Mouse (Mus musculus) lung, postnatal 0 days (tissue): Measurements from ENCODE around the gene Mad2l2. TPM values are rescaled to one million over a fixed set of nuclear protein-coding genes. Genes with fewer than 3 reads are reported as not detected.

Experiments
- ATAC-seq: fragments of 200-750 bp; cut with Nextera tagmentation; 2 replicates; pipeline ENCODE4 v1.8.0; 2017; ENCODE audit warnings: moderate library complexity
- DNase-seq: peaks from one replicate; pipeline ENCODE4 v3.0.0-alpha.2; 2016; ENCODE audit warnings: low spot score
- H3K27ac ChIP-seq: fragments of 300-500 bp; sonication (generic); 2 replicates; pipeline ENCODE4 v1.5.1; 2014; ENCODE audit warnings: antibody characterized with exemption, mild to moderate bottlenecking, low read length, mixed read lengths
- H3K27me3 ChIP-seq: fragments of 300-500 bp; sonication (generic); replicated peaks from 2 replicates; pipeline ENCODE4 v1.6.1; 2014; ENCODE audit warnings: low read length, mixed read lengths; ENCODE audit not compliant: insufficient read depth
- H3K36me3 ChIP-seq: fragments of 300-500 bp; sonication (generic); 2 replicates; pipeline ENCODE4 v1.6.1; 2014; ENCODE audit warnings: low read length, mixed read lengths; ENCODE audit not compliant: insufficient read depth
- H3K4me1 ChIP-seq: fragments of 300-500 bp; sonication (generic); 2 replicates; pipeline ENCODE4 v1.6.1; 2014; ENCODE audit warnings: antibody characterized with exemption, low read depth, low read length, mixed read lengths; ENCODE audit not compliant: insufficient read depth
- H3K4me2 ChIP-seq: fragments of 300-500 bp; sonication (generic); replicated peaks from 2 replicates; pipeline ENCODE4 v1.6.1; 2014; ENCODE audit warnings: low read depth, mild to moderate bottlenecking, low read length, moderate library complexity, mixed read lengths
- H3K4me3 ChIP-seq: fragments of 300-500 bp; sonication (generic); 2 replicates; pipeline ENCODE4 v1.5.1; 2014; ENCODE audit warnings: low read depth, low read length
- H3K9ac ChIP-seq: fragments of 300-500 bp; sonication (generic); replicated peaks from 2 replicates; pipeline ENCODE4 v1.6.1; 2014; ENCODE audit warnings: low read depth, mild to moderate bottlenecking
- H3K9me3 ChIP-seq: fragments of 300-500 bp; sonication (generic); 2 replicates; pipeline ENCODE4 v1.6.1; 2016; ENCODE audit warnings: low read length, mixed read lengths
- CTCF ChIP-seq: IDR thresholded peaks from 2 replicates; pipeline ENCODE4 v1.5.1; 2016; ENCODE audit warnings: antibody characterized with exemption, mild to moderate bottlenecking
- EP300 ChIP-seq: IDR thresholded peaks from 2 replicates; pipeline ENCODE4 v1.6.1; 2016; ENCODE audit warnings: antibody characterized with exemption, mild to moderate bottlenecking, control low read depth
- WGBS: fragments of 180-500 bp; shearing (Covaris S2); extraction: QIAGEN DNeasy Blood & Tissue Kit; methylation state at CpG from one replicate; pipeline ENCODE4 v1.1.7; 2014; 5-methylcytosine and 5-hydroxymethylcytosine counted together
- polyA plus RNA-seq: library from polyadenylated mRNA; unstranded; fragments of >200 nt; fragmentation: Nextera tagmentation; extraction: Ambion mirVana; gene quantifications from 2 replicates; pipeline ENCODE4 v1.2.1, GENCODE M21; 2015

Mad2l2 gene
- polyA plus RNA-seq, 1 experiment from 2014 or later = 35.7 TPM

- no peaks in the 10 kb centered on the region for H3K27me3 ChIP-seq
- peaks cover 4% of the 10 kb centered on the region; the same call in 1 of the 2 replicates for H3K36me3 ChIP-seq
- WGBS = 72% methylated on average over 7 of the region's 7 CpGs
- TF ChIP-seq CTCF (no peak), EP300 (no peak)
- ATAC-seq (no peak), DNase-seq (no peak)
- H3K27ac ChIP-seq = 0 out of 2 replicates have a peak overlapping the region, but pooled peaks have one; percentile 6
- H3K9ac ChIP-seq = no peak overlapping the region
- H3K4me3 ChIP-seq = no peak overlapping the region
- H3K9me3 ChIP-seq = no peaks in the 10 kb centered on the region
- H3K4me1 ChIP-seq = no peaks in the 10 kb centered on the region
- H3K4me2 ChIP-seq = no peak overlapping the region
Measured at GRCm38 (mm10) chr4:148150242-148150641, 20.1 kb downstream of the Mad2l2 start.

DNA sequence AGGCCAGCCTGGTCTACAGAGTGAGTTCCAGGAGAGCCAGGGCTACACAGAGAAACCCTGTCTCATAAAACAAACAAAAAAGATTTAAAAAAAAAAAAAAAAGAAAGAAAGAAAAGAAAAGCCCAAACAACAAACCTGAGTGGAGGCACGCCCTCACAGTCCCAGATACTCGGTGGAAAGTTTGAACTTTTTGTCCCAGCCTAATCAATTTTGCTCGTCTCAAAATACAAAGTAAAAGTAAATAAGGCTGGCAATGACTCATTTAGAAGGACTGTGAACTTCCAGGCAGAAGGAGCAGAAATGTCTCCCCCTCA is 20.7 kb downstream of the Mad2l2 start:
- ATAC-seq (no peak), DNase-seq (peak; percentile 76)
- H3K4me1 ChIP-seq = no peaks in the 10 kb centered on the region
- no peaks in the 10 kb centered on the region for H3K9me3 ChIP-seq
- peaks cover 4% of the 10 kb centered on the region; the same call in 1 of the 2 replicates for H3K36me3 ChIP-seq
- no peaks in the 10 kb centered on the region for H3K27me3 ChIP-seq
- 16% methylated on average over 3 of the region's 3 CpGs for WGBS
- peak overlapping the region; percentile 85 for H3K4me2 ChIP-seq
- no peak for TF ChIP-seq CTCF
- TF ChIP-seq EP300 = no peak
- peak overlapping the region; percentile 94 for H3K27ac ChIP-seq
- H3K4me3 ChIP-seq = peak overlapping the region; percentile 70
- H3K9ac ChIP-seq = peak overlapping the region; percentile 76; the same call in 1 of the 2 replicates

DNA sequence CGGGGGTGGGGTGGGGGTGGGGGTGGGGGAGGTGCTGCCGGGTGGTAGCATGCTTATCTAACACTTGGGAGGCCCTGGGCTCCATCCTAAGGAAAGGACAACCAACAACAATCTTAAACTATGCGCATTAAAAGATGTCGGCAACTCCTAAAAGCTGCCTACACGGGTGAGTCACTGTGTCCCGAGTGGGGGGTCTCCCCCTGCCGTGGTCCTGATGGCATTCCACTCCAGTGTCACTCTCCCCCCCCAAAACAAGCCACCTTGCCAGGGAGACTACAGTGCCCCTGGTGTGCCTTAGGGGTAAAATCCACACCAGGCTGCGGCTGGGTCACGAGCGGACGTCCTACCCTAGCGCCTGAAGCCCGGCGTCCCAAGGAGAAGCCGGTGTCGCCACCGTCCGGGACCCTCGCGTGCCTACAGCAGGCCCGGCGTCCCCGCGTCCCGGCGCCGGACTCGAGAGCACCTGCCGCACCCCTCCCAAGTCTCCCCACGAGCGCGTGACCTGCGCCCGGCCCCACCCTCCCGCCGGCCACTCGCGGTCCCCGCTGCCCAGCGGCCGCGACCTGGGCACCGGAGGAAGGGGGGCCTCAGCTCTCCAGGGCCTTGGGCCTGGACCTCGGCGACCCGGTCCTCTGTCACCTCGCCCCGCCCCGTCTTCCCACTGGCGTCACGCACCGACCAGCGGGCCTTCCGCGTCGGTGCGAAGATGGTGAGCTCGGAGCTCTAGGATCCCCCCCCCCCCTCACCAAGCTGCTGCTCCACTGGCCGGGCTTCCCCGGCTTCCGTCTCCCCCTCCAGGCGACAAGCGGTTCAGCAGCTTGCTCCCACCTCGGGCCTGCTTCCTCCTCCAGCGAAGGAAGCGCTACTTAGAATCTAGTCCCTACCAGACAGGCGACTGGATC is 21.3 kb downstream of the Mad2l2 start, which contains the start of gene Fbxo6:
Fbxo6 (minus strand) TSS at position 874 of the 902 bp plus-strand sequence.
- H3K4me2 ChIP-seq = peak within 1 kb of the TSS; percentile 85
- H3K27ac ChIP-seq = peak within 1 kb of the TSS; percentile 94
- no peaks in the 10 kb centered on the region for H3K4me1 ChIP-seq
- DNase-seq = peak; percentile 95
- TF ChIP-seq CTCF = peak; percentile 85
- TF ChIP-seq EP300 = no peak
- no peaks in the 10 kb centered on the region for H3K27me3 ChIP-seq
- peak within 1 kb of the TSS; percentile 76 for H3K9ac ChIP-seq
- H3K36me3 ChIP-seq = no peaks in the 10 kb centered on the region
- H3K4me3 ChIP-seq = peak within 1 kb of the TSS; percentile 70
- H3K9me3 ChIP-seq = no peaks in the 10 kb centered on the region
- peak; percentile 95 for ATAC-seq
- under 1% methylated on average over 35 of the region's 67 CpGs for WGBS

- WGBS = 84% methylated on average over 5 of the region's 5 CpGs
- H3K4me1 ChIP-seq = no peaks in the 10 kb centered on the region
- TF ChIP-seq CTCF = no peak
- TF ChIP-seq EP300 = no peak
- no peaks in the 10 kb centered on the region for H3K27me3 ChIP-seq
- H3K27ac ChIP-seq = no peak overlapping the region
- no peaks in the 10 kb centered on the region for H3K9me3 ChIP-seq
- H3K4me2 ChIP-seq = no peak overlapping the region
- no peaks in the 10 kb centered on the region for H3K36me3 ChIP-seq
- no peak for DNase-seq
- no peak overlapping the region for H3K4me3 ChIP-seq
- no peak for ATAC-seq
- no peak overlapping the region for H3K9ac ChIP-seq
Measured at GRCm38 (mm10) chr4:148152547-148152946, 22.4 kb downstream of the Mad2l2 start.

- DNase-seq (no peak), ATAC-seq (no peak)
- Histone ChIP-seq H3K27me3 (no peaks in the 10 kb centered on the region), H3K4me2 (no peak overlapping the region), H3K27ac (no peak overlapping the region), H3K4me3 (no peak overlapping the region), H3K9me3 (no peaks in the 10 kb centered on the region), H3K36me3 (no peaks in the 10 kb centered on the region), H3K4me1 (peaks cover 1% of the 10 kb centered on the region; the same call in 1 of the 2 replicates), H3K9ac (no peak overlapping the region)
- 83% methylated on average over 4 of the region's 4 CpGs for WGBS
- no peak for TF ChIP-seq CTCF
- no peak for TF ChIP-seq EP300
Measured at GRCm38 (mm10) chr4:148154006-148154405, 23.8 kb downstream of the Mad2l2 start.

DNA sequence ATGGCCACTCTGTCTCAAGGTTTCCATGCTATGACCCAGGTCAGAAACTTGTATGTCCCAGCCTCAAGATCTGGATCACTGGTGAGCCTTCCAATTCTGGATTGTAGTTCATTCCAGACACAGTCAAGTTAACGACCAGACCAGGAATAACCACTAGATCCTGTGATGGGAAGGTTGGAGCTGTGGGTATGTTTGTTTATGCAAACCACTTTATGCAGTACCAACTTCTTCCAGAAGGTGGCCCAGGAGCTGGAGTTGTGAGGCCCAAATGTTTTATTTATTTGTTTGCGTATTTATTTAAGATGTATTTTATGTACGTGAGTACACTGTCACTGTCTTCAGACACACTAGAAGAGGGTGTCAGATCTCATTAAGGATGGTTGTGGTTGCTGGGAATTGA is 24.8 kb downstream of the Mad2l2 start:
- no peak overlapping the region for H3K9ac ChIP-seq
- no peak overlapping the region for H3K27ac ChIP-seq
- 47% methylated on average over 3 of the region's 3 CpGs for WGBS
- no peaks in the 10 kb centered on the region for H3K27me3 ChIP-seq
- DNase-seq = peak; percentile 37
- H3K4me1 ChIP-seq = peaks cover 6% of the 10 kb centered on the region; the same call in 1 of the 2 replicates
- no peaks in the 10 kb centered on the region for H3K36me3 ChIP-seq
- no peak overlapping the region for H3K4me3 ChIP-seq
- no peak for ATAC-seq
- TF ChIP-seq CTCF (peak; percentile 70), EP300 (no peak)
- no peaks in the 10 kb centered on the region for H3K9me3 ChIP-seq
- H3K4me2 ChIP-seq = no peak overlapping the region
